Mouse (Mus musculus) lung, adult 2 months (tissue): ENCODE results near the gene Mgat5. TPM values are rescaled to one million over a fixed set of nuclear protein-coding genes. Genes with fewer than 3 reads are reported as not detected.

Experiments
- DNase-seq: peaks from one replicate; pipeline ENCODE4 v3.0.0; 2022
- H3K4me1 ChIP-seq: fragments of 200-500 bp; 2 replicates; pipeline ENCODE4 v1.6.1; 2011; ENCODE audit warnings: low read length; ENCODE audit not compliant: control insufficient read depth, insufficient read depth
- H3K4me3 ChIP-seq: fragments of 200-500 bp; replicated peaks from 2 replicates; pipeline ENCODE3; 2011; ENCODE audit warnings: low read depth, mild to moderate bottlenecking, control low read depth, low read length; ENCODE audit errors: extremely low read depth
- CTCF ChIP-seq: fragments of 200-500 bp; IDR thresholded peaks from 2 replicates; pipeline ENCODE4 v1.5.1; 2011; ENCODE audit warnings: mild to moderate bottlenecking, low read length, control low read depth; ENCODE audit not compliant: insufficient read depth
- POLR2A ChIP-seq: fragments of 200-500 bp; IDR thresholded peaks from 2 replicates; pipeline ENCODE4 v1.6.1; 2011; ENCODE audit warnings: low read depth, mild to moderate bottlenecking, control low read depth, low read length, borderline replicate concordance; ENCODE audit errors: extremely low read depth
- WGBS: fragments of 180-500 bp; shearing (Covaris S2); methylation state at CpG from one replicate; pipeline ENCODE4 v1.1.7; 2018; 5-methylcytosine and 5-hydroxymethylcytosine counted together
- polyA plus RNA-seq: library from polyadenylated mRNA; depleted of rRNA; stranded (reverse); fragments of >200 nt; gene quantifications from 2 replicates; pipeline ENCODE4 v1.2.3, GENCODE M21; 2012

The Mgat5 gene
- polyA plus RNA-seq, 1 experiment, result 9.0 TPM

GRCm38 (mm10) chr1:127467238-127467637, 262.4 kb downstream of the Mgat5 start:
- TF ChIP-seq POLR2A (no peak), CTCF (no peak)
- H3K4me1 ChIP-seq, result no peaks in the 10 kb centered on the region
- no peak overlapping the region for H3K4me3 ChIP-seq
- WGBS, result 97% methylated on average over 5 of the region's 5 CpGs
- no peak for DNase-seq

- H3K4me1 ChIP-seq, result no peaks in the 10 kb centered on the region
- H3K4me3 ChIP-seq, result no peak overlapping the region
- TF ChIP-seq POLR2A (no peak), CTCF (no peak)
- WGBS, result 37% methylated on average over 4 of the region's 4 CpGs
- no peak for DNase-seq
Observed at GRCm38 (mm10) chr1:127470175-127470574, 265.4 kb downstream of the Mgat5 start.

DNA sequence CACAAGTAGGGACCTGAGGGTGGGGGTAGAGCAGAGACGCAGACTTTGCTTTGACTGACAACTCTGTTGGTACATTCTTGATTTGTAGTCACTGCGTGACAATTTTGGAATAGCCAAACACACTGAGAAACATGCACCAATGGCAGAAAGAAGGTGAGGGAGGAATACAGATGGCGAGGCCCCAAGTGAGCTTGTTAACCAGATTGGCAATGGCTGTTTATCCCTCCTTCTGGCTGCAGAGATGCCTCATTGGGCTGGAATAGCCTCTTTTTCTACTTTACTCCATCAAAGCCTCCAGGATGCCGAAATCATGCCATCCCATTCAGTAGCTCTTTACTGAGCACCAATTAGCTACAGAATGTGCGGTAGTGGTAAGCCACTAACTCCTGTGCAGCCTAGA, 270.9 kb downstream of the Mgat5 start:
- H3K4me1 ChIP-seq, result no peaks in the 10 kb centered on the region
- H3K4me3 ChIP-seq, result no peak overlapping the region
- 97% methylated on average over 5 of the region's 5 CpGs for WGBS
- TF ChIP-seq CTCF (no peak), POLR2A (no peak)
- no peak for DNase-seq

- TF ChIP-seq CTCF (no peak), POLR2A (no peak)
- WGBS, result 55% methylated on average over 10 of the region's 10 CpGs
- H3K4me3 ChIP-seq, result no peak overlapping the region
- H3K4me1 ChIP-seq, result no peaks in the 10 kb centered on the region
- no peak for DNase-seq
Observed at GRCm38 (mm10) chr1:127482911-127483310, 278.1 kb downstream of the Mgat5 start.

- no peak for DNase-seq
- 94% methylated on average over 8 of the region's 8 CpGs for WGBS
- Histone ChIP-seq H3K4me3 (no peak overlapping the region), H3K4me1 (no peaks in the 10 kb centered on the region)
- no peak for TF ChIP-seq CTCF
Observed at GRCm38 (mm10) chr1:127484188-127484587, 279.4 kb downstream of the Mgat5 start.

DNA sequence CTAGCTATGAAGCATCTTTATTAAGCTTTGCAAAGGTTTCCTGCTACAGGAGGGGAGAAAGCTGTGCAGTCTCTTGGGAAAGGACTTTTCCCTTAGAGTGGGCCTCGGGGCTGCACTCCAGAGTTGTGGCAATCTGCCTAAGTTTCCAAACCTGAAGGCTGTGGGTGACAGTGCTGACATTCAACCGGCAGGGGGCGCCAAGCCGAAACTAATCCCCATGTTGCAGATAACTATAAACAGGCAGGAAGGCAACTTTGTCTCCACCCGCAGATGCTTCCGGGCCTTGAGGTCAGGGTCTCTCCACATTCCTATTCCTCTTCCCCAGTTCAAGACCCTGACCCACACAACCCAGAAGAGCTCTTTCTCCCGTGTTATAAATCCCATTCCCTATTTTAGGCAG, 280.0 kb downstream of the Mgat5 start:
- DNase-seq, result peak; percentile 47
- no peaks in the 10 kb centered on the region for H3K4me1 ChIP-seq
- WGBS, result 28% methylated on average over 7 of the region's 7 CpGs
- TF ChIP-seq CTCF (peak; percentile 66), POLR2A (no peak)
- H3K4me3 ChIP-seq, result no peak overlapping the region

DNA sequence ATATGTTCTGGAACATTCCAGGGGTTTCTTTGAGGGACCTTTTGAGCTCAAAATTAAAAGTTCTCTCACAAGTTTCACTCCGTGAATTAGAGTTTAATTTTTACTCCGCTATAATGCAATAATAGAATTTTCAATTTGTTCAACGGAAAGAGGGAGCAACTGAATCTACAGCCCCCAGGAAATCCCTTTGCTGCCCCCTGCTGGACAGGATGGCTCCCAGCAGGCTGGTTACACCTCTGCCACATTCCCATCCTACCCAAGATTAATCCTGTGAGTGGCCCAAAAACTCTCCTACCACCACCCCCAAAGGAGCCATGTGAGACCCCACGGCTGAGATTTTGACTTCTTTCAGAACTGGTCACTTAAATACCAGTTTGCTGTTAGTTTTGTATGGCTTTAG, 282.3 kb downstream of the Mgat5 start:
- peak; percentile 42 for DNase-seq
- no peak overlapping the region for H3K4me3 ChIP-seq
- WGBS, result 82% methylated on average over 4 of the region's 4 CpGs

DNA sequence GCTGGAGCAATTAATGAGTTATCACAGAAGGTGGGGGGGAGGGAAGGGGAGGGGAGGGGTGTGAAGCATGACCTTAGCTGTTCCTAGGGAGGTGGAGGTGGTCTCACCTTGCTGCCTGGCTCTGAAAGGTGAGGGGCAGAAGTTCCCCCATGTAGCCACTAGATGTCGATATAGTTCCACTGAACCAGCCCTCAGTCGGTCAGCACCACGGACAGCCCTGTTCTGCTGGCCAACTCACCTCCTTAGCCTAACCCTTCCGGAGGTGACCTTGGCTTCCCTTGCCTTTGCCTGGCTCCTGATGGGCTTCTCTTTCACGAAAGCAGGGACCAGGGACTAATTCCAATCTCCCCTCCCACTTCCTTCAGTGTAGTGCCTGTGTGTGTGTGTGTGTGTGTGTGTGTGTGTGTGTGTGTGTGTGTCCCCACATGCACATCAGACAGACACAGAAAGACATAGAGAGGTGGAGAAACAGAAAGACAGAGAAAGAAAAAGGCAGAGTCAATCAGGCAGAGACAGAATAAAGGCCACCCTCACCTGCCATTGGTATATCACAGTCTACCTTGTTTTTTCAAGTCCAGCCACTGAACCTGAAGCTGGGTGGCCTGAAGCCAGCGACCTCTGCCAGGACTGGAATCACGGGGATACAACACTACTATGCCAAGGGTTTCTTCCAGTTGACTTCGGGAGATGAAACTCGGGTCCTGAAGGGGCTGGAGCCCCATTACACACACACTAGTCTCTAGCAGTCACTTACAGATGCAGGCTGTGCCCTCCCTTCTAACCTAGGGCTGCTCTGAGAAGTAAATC, 292.1 kb downstream of the Mgat5 start:
- WGBS, result 30% methylated on average over 9 of the region's 9 CpGs

More for the DNA sequence above, 282.3 kb downstream of the Mgat5 start:
- no peaks in the 10 kb centered on the region for H3K4me1 ChIP-seq
- TF ChIP-seq POLR2A, result no peak
- peak; percentile 51 for TF ChIP-seq CTCF

GRCm38 (mm10) chr1:127498746-127499145, 293.9 kb downstream of the Mgat5 start:
- TF ChIP-seq POLR2A (no peak), CTCF (no peak)
- Histone ChIP-seq H3K4me3 (no peak overlapping the region), H3K4me1 (no peaks in the 10 kb centered on the region)
- WGBS, result 41% methylated on average over 9 of the region's 9 CpGs
- DNase-seq, result no peak

More for the DNA sequence above, 292.1 kb downstream of the Mgat5 start:
- no peaks in the 10 kb centered on the region for H3K4me1 ChIP-seq
- H3K4me3 ChIP-seq, result no peak overlapping the region
- peak; percentile 48 for DNase-seq
- TF ChIP-seq POLR2A, result no peak
- TF ChIP-seq CTCF, result peak; percentile 99

DNA sequence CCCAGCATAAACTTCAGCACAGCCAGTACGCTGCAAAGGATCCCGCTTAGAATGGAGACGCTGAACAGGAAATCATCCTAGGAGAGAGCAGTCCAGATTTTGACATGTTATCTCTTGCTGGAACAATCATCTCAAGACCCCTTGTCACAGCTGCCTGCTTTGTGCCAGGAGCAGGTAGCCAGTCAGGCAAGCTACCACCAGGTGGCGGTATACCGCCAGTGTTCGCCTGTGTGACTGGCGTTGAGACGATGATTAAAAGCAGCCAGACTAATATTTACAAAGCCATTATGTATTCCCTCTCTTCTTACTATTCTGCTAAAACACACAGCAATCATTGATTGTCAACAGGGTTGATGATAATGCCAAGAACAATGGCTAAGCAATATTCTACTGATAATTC, 295.4 kb downstream of the Mgat5 start:
- H3K4me1 ChIP-seq, result no peaks in the 10 kb centered on the region
- peak; percentile 79 for DNase-seq

More for the DNA sequence above, 295.4 kb downstream of the Mgat5 start:
- WGBS, result 10% methylated on average over 8 of the region's 8 CpGs
- no peak overlapping the region for H3K4me3 ChIP-seq
- TF ChIP-seq POLR2A (no peak), CTCF (peak; percentile 92)
